Mouse (Mus musculus): Measurements from ENCODE around the gene Btrc. TPM values are rescaled to one million over a fixed set of nuclear protein-coding genes. Genes with fewer than 3 reads are reported as not detected.

Btrc gene
- polyA plus RNA-seq, 1 experiment from 2014 or later, result 42.1 TPM

DNA sequence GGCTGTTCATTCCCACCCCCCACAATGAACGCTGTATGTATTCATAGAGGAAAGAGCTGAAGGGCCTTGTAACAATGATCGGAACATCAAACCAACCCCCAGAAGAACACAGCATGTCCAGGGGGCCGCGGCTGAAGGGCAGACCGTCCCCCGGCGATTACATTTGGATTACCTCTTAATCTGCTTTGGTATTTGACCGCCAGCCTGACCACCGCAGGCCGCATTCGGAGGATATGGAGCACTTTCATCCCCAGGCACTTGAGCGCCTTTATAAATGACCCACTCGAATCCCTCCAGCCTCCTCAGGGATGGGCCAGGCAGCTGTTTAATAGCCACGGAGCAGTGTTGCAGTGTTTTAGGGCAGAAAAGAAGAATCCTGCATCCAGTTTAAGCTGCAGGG, 203.8 kb downstream of the Btrc start:
- in situ Hi-C loops (cut with MboI; ENCODE audit: low pct_unique_long_range_greater_than_20kb), result no loop called here
- CTCF ChIA-PET, result interaction anchor here (2.0 kb wide), 1 partner anchor 17 kb away, joined by 4 read pairs; no protein-coding TSS in a partner anchor
- no peaks in the 10 kb centered on the region for H3K27me3 ChIP-seq
- TF ChIP-seq CTCF (IDR thresholded peaks at IDR 0.05), result no peak
- ATAC-seq (no peak), DNase-seq (ENCODE audit: low read depth, low spot score) (no peak)
- POLR2A ChIA-PET, result no interaction called here

DNA sequence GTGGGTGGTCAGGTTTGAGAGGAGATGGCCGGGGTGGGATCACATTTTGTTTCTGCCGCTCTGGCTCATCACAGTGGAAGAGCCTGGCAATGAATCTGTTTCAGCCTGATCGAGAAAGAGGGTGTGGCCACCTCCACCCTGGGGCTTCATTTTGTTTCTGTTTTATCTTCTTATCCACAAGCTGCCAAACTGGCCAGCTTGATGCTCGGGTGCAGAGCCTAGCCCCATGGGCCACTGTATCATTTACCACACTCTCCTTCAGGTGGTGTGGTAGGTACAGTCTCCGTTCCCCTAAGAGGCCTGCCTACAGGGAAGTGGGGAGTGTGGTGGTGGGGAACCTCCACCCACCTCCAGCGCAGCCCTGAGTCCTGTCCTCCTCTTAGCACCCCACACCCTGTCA, 209.5 kb downstream of the Btrc start:
- ChIA-PET POLR2A (interaction anchor here (1.1 kb wide), 1 partner anchor 176 kb away, joined by 3 read pairs; no protein-coding TSS in a partner anchor), CTCF (interaction anchor here (0.7 to 1.9 kb wide), 17 partner anchors 8 to 183 kb away, joined by 3 to 15 read pairs (median 4); partner anchors contain the start of genes Gm17018, Npm3 and Poll)
- in situ Hi-C loops (cut with MboI; ENCODE audit: low pct_unique_long_range_greater_than_20kb), result loop anchor here (5.0 kb wide), 1 partner anchor 174 kb away; the partner anchor contains the start of gene Npm3
- ATAC-seq (no peak), DNase-seq (ENCODE audit: low read depth, low spot score) (no peak)
- no peaks in the 10 kb centered on the region for H3K27me3 ChIP-seq
- no peak for TF ChIP-seq CTCF (IDR thresholded peaks at IDR 0.05)

DNA sequence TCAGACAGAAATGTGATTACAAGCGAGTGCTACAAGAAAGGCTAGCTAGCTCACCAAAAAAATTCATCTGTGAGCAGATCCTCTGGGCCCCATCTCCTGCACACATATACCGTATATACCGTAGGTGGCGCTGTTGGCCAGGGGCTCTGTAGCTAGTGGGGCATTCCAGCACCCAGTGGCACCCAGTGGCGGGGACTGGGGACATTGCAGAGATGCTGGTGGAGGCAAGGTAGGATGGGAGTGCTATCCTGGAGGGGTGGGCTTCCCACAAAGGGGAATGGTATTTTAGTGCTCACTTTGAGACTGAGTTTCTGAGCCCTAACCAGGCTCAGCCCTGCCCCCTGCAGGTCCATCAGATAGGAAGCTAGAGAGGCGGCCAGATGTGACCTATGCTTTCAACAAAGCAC, 210.3 kb downstream of the Btrc start:
- TF ChIP-seq CTCF (IDR thresholded peaks at IDR 0.05), result peak; percentile 96
- DNase-seq (ENCODE audit: low read depth, low spot score) (no peak), ATAC-seq (peak; percentile 41)
- H3K27me3 ChIP-seq, result no peaks in the 10 kb centered on the region
- ChIA-PET CTCF (interaction anchor here (0.6 to 1.9 kb wide), 27 partner anchors 8 to 353 kb away, joined by 3 to 15 read pairs (median 4); partner anchors contain the start of genes Gm17018, Npm3 and Poll), POLR2A (interaction anchor here (0.6 to 1.1 kb wide), 2 partner anchors 172 to 175 kb away, joined by 3 read pairs; no protein-coding TSS in a partner anchor)
- in situ Hi-C loops (cut with MboI; ENCODE audit: low pct_unique_long_range_greater_than_20kb), result loop anchor here (5.0 kb wide), 1 partner anchor 173 kb away; the partner anchor contains the start of gene Npm3

DNA sequence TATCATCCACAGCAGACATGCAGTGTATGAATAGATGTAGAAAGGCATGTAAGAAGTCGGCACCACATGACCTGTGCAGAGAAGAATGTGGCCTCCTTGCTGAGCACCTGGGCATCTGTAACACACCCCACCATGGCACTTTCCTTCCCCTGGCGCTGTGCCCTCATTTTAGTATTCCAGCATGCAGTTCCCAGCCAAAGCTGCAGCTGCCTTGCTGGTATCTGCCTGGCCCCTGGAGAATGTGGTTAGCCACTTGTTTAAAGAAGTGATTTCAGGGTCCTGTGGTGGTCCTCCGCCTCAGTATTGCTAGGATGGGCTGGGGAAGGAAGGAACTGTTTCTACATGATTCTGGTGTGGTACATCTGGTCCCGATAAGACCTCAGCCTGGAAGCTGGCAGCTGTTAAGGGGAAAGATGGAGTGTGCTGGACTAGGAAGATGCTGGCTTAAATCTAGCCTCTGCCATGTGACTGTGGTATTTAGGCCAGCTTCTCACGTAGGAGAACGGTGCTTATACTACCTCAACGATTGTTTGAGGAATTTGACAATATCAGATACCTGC, 210.9 kb downstream of the Btrc start:
- no peak for TF ChIP-seq CTCF (IDR thresholded peaks at IDR 0.05)
- ATAC-seq (peak; percentile 9), DNase-seq (ENCODE audit: low read depth, low spot score) (no peak)
- ChIA-PET POLR2A (interaction anchor here (0.6 to 1.1 kb wide), 2 partner anchors 171 to 174 kb away, joined by 3 read pairs; no protein-coding TSS in a partner anchor), CTCF (interaction anchor here (0.6 to 1.9 kb wide), 24 partner anchors 10 to 354 kb away, joined by 3 to 15 read pairs (median 4); partner anchors contain the start of genes Gm17018, Npm3 and Poll)
- in situ Hi-C loops (cut with MboI; ENCODE audit: low pct_unique_long_range_greater_than_20kb), result loop anchor here (5.0 kb wide), 1 partner anchor 173 kb away; the partner anchor contains the start of gene Npm3
- H3K27me3 ChIP-seq, result no peaks in the 10 kb centered on the region

DNA sequence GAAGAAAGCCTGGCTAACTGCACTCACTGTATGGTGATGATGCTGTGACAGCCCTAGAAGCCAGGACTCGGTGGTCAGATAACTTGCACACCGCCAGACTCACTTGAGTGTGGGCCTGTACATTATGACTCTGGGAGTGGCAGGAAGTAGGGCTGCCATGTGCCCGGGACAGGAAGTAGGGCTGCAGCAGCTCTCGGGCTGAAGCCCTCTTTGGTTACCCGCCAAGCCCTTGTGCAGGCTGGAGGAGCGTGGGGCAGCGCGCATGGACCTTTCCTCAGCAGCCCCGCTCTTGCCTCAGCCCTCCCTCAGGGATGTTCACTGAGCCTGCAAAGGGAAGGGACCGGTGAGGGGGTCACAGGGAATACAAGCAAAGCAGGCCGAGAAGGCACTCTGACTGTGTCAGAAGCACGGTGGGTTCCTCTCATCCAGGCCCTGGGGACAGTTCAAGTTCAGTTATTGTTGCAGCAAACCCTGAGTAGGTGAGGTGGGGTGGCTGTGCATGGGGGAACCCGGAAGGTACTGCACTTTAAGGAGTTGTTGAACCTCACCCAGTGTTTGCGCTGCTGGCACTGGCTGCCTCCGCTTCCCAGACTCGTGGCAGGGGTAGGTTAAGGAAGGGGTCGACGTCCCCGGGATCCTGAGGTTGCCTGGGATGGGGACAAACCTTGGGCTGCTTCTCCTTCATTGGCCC, 211.6 kb downstream of the Btrc start:
- no peak for ATAC-seq
- POLR2A ChIA-PET, result interaction anchor here (0.6 kb wide), 1 partner anchor 159 kb away, joined by 4 read pairs; no protein-coding TSS in a partner anchor
- in situ Hi-C loops (cut with MboI; ENCODE audit: low pct_unique_long_range_greater_than_20kb), result loop anchor here (5.0 kb wide), 1 partner anchor 172 kb away; the partner anchor contains the start of gene Npm3

DNA sequence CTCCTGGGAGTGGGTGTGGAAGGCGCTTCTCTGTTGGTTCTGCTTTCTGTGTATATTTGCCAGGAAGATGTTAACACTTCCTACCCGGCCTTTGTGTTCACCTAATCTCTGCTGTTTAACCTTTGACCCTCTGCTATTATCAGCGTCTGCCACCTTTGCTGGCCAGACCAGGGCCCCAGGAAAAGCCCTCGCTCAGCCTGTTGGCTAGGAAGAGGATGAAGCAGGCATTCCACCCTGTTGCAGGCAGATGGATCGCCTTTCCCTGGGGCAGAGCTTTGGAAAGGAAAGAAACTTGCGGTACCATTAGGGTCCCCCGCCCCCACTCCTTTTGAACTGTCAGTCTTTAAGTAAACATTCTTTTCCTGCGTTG, 212.1 kb downstream of the Btrc start:
- no peak for TF ChIP-seq CTCF (IDR thresholded peaks at IDR 0.05)
- in situ Hi-C loops (cut with MboI; ENCODE audit: low pct_unique_long_range_greater_than_20kb), result no loop called here
- ATAC-seq (no peak), DNase-seq (ENCODE audit: low read depth, low spot score) (no peak)
- POLR2A ChIA-PET, result interaction anchor here (0.6 kb wide), 1 partner anchor 158 kb away, joined by 4 read pairs; no protein-coding TSS in a partner anchor
- no peaks in the 10 kb centered on the region for H3K27me3 ChIP-seq
- CTCF ChIA-PET, result no interaction called here

More for the DNA sequence above, 211.6 kb downstream of the Btrc start:
- H3K27me3 ChIP-seq, result no peaks in the 10 kb centered on the region
- CTCF ChIA-PET, result interaction anchor here (0.9 to 1.9 kb wide), 6 partner anchors 10 to 182 kb away, joined by 3 to 15 read pairs (median 6); partner anchors contain the start of genes Gm17018 and Poll
- no peak for TF ChIP-seq CTCF (IDR thresholded peaks at IDR 0.05)
- DNase-seq (ENCODE audit: low read depth, low spot score), result no peak

DNA sequence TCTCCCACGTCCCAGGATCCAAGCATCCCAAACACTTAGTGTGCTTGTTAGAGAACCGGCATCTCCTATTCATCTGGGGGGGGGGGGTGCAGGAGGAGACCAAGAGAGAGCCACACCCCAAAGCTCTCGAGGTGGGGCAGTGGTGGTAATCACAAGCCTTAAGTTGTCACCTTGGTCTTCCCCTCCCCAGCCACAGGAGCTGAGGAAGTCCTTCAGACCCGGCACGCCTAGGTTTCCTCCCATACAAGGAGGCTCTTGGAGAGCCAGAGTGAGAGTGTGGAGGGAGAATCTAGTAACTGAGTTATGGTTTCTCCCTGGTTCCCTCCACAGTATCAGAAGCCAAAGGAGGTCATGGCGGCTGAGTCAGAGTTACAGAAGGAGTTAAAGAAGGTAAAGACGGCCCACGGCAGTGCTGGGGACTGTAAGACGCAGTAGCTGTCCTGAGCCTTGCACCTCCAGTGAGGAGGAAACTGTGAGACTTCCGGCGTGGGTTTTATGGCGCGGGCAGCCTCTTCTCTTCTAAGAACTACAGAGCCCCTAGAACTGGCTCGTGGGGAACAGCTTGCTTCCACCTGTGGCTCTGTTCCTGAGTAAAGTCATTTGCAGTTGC, 213.7 kb downstream of the Btrc start:
- H3K27me3 ChIP-seq, result no peaks in the 10 kb centered on the region
- no peak for TF ChIP-seq CTCF (IDR thresholded peaks at IDR 0.05)
- ChIA-PET POLR2A (interaction anchor here (0.6 to 0.8 kb wide), 2 partner anchors 14 to 113 kb away, joined by 3 read pairs; no protein-coding TSS in a partner anchor), CTCF (no interaction called here)
- no peak for ATAC-seq
- in situ Hi-C loops (cut with MboI; ENCODE audit: low pct_unique_long_range_greater_than_20kb), result no loop called here
- DNase-seq (ENCODE audit: low read depth, low spot score), result no peak

DNA sequence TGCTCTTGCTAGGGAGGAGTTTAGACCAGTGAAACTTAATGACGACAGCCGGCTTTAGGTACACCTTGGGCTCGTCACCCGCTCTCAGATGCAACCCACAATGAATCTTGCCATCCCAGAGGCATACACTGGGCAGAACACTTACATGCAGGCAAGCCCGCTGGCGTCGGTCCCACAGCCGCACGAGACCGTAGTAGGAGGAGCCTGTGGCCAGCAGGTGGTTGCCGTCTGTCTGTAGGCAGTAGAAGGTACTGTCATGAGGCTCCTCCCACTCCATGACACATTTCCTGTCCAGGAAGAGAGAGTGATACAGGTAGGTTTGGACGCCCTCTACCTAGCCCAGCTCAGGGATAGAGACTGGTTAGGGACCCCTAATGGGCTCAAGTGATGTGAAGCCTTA, 215.4 kb downstream of the Btrc start:
- ChIA-PET POLR2A (no interaction called here), CTCF (no interaction called here)
- H3K27me3 ChIP-seq, result no peaks in the 10 kb centered on the region
- in situ Hi-C loops (cut with MboI; ENCODE audit: low pct_unique_long_range_greater_than_20kb), result no loop called here
- no peak for TF ChIP-seq CTCF (IDR thresholded peaks at IDR 0.05)
- DNase-seq (ENCODE audit: low read depth, low spot score), result no peak
- no peak for ATAC-seq

DNA sequence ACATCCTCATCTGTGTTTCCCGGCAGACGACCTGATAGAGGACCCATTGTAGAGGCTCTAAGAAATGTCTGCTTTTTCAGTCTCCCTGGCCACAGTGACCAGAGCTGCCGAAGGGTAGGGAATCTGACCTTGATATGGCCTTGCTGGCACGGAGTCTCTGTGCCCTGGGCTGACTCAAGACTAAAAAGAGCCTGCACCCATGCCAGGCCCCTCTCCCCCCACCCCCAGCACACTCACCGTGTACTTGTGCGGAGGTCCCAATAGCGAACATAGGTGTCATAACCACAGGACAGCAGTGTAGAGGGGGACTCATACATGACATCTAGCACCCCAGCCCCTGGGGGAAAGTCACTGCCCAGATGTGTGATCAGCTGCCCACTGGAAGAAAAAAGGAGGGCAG, 215.9 kb downstream of the Btrc start:
- ChIA-PET CTCF (interaction anchor here (1.1 kb wide), 1 partner anchor 10 kb away, joined by 3 read pairs; no protein-coding TSS in a partner anchor), POLR2A (no interaction called here)
- ATAC-seq (no peak), DNase-seq (ENCODE audit: low read depth, low spot score) (no peak)
- H3K27me3 ChIP-seq, result no peaks in the 10 kb centered on the region
- in situ Hi-C loops (cut with MboI; ENCODE audit: low pct_unique_long_range_greater_than_20kb), result no loop called here
- TF ChIP-seq CTCF (IDR thresholded peaks at IDR 0.05), result no peak

Other genes starting within 250 kb of the Btrc start
- not detected for gene Tlx1, start 213.1 kb upstream of the Btrc start, polyA plus RNA-seq (2021)
- not detected for gene Lbx1, start 127.9 kb upstream of the Btrc start, polyA plus RNA-seq (2021)
- 21.3 TPM for gene Poll, start 196.8 kb downstream of the Btrc start, polyA plus RNA-seq (2021)
- gene Gm17018, start 196.9 kb downstream of the Btrc start, polyA plus RNA-seq (2021), result 71.7 TPM